Mouse (Mus musculus) cortical plate, adult 2 months (tissue): ENCODE measurements around the gene Parvb. TPM values are rescaled to one million over a fixed set of nuclear protein-coding genes. Genes with fewer than 3 reads are reported as not detected.

Experiments used
- H3K27ac ChIP-seq: fragments of 200-500 bp; 2 replicates; pipeline ENCODE4 v1.5.1; 2012; ENCODE audit warnings: low read length, control low read depth, inconsistent platforms; ENCODE audit not compliant: insufficient read depth
- H3K4me1 ChIP-seq: fragments of 200-500 bp; 2 replicates; pipeline ENCODE4 v1.6.1; 2011; ENCODE audit warnings: low read length; ENCODE audit not compliant: control insufficient read depth, insufficient read depth
- H3K4me3 ChIP-seq: fragments of 200-500 bp; 2 replicates; pipeline ENCODE4 v1.5.1; 2011; ENCODE audit warnings: mild to moderate bottlenecking, low read length, control low read depth; ENCODE audit not compliant: insufficient read depth
- CTCF ChIP-seq: fragments of 200-500 bp; IDR thresholded peaks from 2 replicates; pipeline ENCODE4 v1.5.1; 2011; ENCODE audit warnings: mild to moderate bottlenecking, control low read depth, low read length; ENCODE audit not compliant: insufficient read depth; ENCODE audit errors: extremely low read depth
- POLR2A ChIP-seq: fragments of 200-500 bp; IDR thresholded peaks from 2 replicates; pipeline ENCODE4 v1.6.1; 2011; ENCODE audit warnings: mild to moderate bottlenecking, low read length, control low read depth; ENCODE audit not compliant: insufficient read depth; ENCODE audit errors: extremely low read depth
- polyA plus RNA-seq: library from polyadenylated mRNA; depleted of rRNA; stranded (reverse); fragments of >200 nt; gene quantifications from 2 replicates; pipeline ENCODE4 v1.2.3, GENCODE M21; 2012; rRNA removed

The Parvb gene
- polyA plus RNA-seq, 1 experiment: 13.8 TPM

DNA sequence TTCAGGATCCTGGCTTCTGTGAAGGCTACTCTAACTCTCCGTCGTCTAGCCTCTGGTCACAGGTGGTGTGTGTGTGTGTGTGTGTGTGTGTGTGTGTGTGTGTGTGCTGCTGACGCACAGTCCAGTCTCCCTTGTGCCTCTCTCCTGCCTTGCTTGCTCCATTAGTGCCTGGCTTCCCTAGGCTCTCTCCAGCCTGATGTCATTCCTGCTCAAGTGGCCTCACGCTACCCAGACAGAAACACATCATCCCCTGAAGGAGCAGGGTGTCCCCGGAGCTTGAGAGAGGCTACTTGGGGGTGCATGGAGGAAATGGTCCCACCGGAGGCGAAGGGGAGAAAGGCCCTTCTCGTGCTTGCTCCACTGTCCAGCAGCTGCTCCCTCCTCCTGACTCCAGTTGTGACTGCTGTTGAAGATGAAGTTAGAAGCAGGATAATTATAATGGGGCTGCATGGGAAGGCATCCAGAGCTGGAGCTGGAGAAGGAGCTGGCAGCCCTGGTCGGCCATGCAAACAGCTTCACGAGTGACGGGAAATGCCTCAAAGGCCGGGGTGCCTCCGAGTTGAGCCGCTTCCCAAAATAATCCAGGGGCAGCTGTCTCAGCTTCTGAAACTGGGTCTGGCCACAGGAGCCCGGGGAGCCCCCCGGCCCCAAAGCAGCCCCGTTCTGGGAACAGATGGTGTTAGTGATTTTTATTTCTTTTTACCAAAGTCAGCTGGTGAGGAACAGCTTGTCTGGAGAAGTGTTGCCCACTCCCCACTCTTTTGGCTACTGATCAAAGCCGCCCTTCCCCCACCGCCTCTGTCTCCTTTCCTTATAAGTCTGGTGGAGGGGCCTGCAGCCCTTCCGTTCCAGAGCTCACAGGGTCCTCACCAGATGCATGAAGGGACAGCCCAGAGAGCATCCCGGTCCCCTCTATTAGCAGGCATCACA is 120.3 kb downstream of the Parvb start:
- no peak for TF ChIP-seq POLR2A
- TF ChIP-seq CTCF: no peak
- no peak overlapping the region for H3K27ac ChIP-seq
- no peaks in the 10 kb centered on the region; the same call in 1 of the 2 replicates for H3K4me1 ChIP-seq
- H3K4me3 ChIP-seq: no peak overlapping the region

DNA sequence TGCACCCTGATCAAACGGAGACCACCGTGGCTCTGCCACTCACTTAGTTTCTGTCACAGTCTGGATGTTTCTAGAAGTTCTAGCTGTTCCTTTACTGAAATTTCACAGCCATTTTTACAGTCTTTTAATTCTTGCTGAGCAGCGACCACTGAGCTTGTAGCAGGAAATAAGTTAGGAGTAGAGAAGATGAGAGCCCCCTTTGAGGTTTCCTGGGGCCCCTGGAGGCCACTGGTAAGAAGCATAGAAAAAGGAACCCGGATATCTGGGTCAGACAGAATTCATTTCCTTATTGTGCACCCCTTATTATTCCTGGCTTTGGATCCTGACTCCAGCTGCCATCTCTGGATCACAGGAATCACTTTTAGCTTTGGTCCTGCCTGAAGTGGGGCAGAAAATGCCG is 123.2 kb downstream of the Parvb start:
- H3K27ac ChIP-seq: no peak overlapping the region
- TF ChIP-seq CTCF (no peak), POLR2A (no peak)
- no peaks in the 10 kb centered on the region; the same call in 1 of the 2 replicates for H3K4me1 ChIP-seq
- H3K4me3 ChIP-seq: no peak overlapping the region

DNA sequence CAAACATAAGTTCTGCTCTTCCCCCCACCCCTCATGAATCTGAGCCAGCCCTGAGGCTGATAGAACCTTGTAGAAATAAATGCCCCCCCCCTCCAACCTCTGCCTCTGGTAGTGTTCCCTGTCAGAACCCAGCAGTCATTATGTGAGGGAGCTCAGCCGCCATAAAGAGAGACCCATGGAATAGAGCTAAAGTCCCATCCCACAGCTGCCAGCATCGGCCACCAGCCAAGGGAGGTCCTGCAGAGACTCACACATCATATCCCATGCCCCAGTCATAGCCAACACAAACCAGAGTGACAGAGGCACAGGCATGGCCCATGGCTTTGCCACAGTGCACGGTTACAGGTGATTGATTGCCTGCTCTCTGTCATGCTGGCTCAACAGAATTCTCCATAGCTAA is 132.9 kb downstream of the Parvb start:
- Histone ChIP-seq H3K27ac (no peak overlapping the region), H3K4me3 (no peak overlapping the region), H3K4me1 (peaks cover 3% of the 10 kb centered on the region; the same call in 1 of the 2 replicates)
- no peak for TF ChIP-seq POLR2A

Other genes starting within 250 kb of the Parvb start
- 10.9 and 11.0 TPM in 2 replicates for gene Efcab6, start 166.7 kb upstream of the Parvb start, polyA plus RNA-seq
- 440 and 441 TPM in 2 replicates for gene Sult4a1, start 126.3 kb upstream of the Parvb start, polyA plus RNA-seq
- not detected in 2 replicates for gene Pnpla5, start 108.9 kb upstream of the Parvb start, polyA plus RNA-seq
- gene Pnpla3, start 64.2 kb upstream of the Parvb start, polyA plus RNA-seq: 20.4 and 26.2 TPM in 2 replicates
- 43.5 and 47.7 TPM in 2 replicates for gene Samm50, start 39.8 kb upstream of the Parvb start, polyA plus RNA-seq
- gene Parvg, start 92.0 kb downstream of the Parvb start, polyA plus RNA-seq: 5.6 and 7.1 TPM in 2 replicates
- 27.7 and 30.5 TPM in 2 replicates for gene Shisal1, start 215.1 kb downstream of the Parvb start, polyA plus RNA-seq